Mouse (Mus musculus): ENCODE data around the gene Arhgef7.

DNA sequence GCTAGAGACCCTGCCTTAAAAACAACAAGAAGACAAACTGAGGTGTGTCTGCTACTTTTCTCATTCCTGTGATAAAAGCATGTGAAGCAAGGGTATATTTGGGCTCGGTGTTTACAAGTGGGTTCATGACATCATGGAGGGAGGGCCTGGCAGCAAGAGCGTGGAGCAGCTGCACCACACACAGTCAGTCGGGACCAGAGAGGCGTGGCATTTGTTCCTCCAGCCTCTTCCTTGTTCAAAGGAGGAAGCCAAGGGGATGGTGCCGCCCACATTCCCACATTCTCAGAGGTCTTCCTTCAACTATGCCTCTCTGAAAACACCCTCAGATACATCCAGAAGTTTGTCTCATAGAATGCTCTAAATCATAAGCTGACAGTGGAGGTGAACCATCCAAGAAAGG lies 23.7 kb upstream of the Arhgef7 start:
- no peak for TF ChIP-seq HCFC1 (IDR thresholded peaks at IDR 0.05; ENCODE audit: borderline replicate concordance, insufficient read depth, low read length)
- no peak for TF ChIP-seq ZC3H11A (IDR thresholded peaks at IDR 0.05; ENCODE audit: borderline replicate concordance, low read depth, low read length)
- TF ChIP-seq CHD2 (IDR thresholded peaks at IDR 0.05; ENCODE audit: low read depth, low read length) = no peak
